Mouse (Mus musculus): ENCODE results near the gene Capn15.

The Capn15 gene

DNA sequence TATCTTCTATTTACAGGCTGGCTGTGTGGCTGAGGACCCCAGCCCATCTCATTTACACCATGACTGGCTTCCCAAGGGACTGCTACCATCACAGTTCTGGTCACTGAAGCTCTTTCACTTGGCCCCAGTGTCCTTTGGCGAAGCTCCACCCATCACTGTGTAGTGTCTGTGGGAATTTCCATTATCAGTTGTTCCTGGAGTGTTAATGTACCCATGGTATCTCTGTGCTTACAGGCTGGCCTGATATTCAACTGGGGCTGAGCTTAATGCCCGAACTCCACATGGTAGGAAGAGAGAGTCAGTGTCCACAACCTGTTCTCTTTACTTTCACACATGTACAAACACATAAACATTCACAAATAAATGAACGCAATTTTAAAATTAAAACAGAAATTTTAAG, 7.9 kb upstream of the Capn15 start:
- in situ Hi-C loops (cut with MseI, MboI): no loop called here

- in situ Hi-C loops (cut with MseI, MboI): no loop called here
Observed at GRCm38 (mm10) chr17:25992274-25992673, 6.7 kb upstream of the Capn15 start.

DNA sequence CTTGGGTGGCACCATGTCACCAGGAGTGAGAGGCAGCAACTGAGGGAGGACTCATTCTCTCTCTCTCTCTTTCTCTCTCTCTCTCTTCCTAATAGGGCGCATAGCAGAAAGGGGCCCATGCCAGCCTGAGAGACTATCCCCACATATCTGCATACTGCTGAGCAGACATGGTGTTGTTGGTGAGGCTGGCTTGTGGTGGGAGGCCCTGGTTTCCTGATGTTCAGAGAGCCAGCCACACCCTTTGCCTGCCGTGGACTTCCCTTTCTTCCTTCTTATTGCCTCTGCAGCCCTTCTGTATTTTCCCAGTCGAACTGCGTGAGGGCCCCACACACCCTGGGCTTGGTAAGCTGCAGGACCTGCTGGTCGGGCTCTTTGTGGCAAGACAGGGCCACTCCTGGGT, 4.7 kb upstream of the Capn15 start:
- in situ Hi-C loops (cut with MseI, MboI): no loop called here

DNA sequence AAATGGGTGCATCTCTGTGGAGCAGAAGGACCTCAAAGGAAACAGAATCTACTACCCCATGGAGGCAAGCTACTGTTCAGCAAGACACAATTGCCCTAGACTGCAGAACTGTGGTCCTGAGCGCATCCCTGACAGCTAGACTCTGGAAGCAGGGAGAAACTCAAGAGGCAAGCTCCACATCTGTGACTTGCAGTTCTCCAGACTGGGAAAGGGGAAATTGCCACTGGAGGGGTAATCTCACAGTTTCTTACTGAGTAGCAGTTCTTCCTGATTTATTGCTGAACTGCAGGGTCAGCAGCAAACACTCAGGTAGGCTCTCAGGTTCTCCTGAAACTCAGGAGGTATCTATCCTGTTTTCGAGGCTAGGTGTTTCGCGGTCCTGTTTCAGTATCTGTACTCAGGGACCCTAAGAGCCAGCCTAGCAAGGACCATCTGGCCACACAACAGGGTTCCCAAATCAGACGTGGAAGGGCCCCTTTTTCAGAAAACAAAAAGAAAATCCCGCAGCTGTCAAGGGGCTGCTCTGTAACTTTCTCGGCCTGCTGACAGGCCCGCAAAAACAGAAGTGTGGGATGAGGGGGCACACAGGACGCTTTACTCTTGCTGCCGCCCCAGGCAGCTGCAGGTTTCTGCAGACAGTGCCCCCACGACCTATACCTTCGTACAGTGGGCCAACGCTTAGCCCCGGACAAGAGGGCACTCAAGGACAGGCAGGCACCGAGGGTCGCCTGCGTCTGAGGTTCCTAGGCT, 865 bp downstream of the Capn15 start:
- in situ Hi-C loops (cut with MseI, MboI): no loop called here

- in situ Hi-C loops (cut with MseI, MboI): no loop called here
Observed at GRCm38 (mm10) chr17:25984066-25984465, 1.5 kb downstream of the Capn15 start.

- in situ Hi-C loops (cut with MseI, MboI): no loop called here
Observed at GRCm38 (mm10) chr17:25982913-25983312, 2.7 kb downstream of the Capn15 start.

DNA sequence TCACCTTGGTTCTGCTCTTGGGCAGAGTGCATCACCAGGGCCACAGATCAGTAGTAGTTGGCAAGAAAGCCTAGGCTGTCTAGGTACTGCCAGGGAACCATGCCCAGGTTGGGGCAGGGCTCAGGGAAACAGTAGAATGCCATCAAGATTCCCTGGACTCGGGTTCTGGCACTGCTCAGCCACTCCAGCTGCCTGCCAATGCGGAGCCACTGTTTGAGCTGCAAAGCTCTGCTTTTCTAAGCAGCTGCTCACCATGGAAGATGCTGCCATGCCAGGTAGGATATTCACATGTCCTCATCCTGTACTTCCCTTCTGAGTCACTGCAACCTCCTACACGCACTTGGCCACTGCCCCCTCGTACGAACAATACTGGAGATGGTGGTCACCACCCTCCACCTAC, 4.7 kb downstream of the Capn15 start:
- in situ Hi-C loops (cut with MseI, MboI): no loop called here

- in situ Hi-C loops (cut with MseI, MboI): no loop called here
Observed at GRCm38 (mm10) chr17:25979829-25980738, 5.5 kb downstream of the Capn15 start.

DNA sequence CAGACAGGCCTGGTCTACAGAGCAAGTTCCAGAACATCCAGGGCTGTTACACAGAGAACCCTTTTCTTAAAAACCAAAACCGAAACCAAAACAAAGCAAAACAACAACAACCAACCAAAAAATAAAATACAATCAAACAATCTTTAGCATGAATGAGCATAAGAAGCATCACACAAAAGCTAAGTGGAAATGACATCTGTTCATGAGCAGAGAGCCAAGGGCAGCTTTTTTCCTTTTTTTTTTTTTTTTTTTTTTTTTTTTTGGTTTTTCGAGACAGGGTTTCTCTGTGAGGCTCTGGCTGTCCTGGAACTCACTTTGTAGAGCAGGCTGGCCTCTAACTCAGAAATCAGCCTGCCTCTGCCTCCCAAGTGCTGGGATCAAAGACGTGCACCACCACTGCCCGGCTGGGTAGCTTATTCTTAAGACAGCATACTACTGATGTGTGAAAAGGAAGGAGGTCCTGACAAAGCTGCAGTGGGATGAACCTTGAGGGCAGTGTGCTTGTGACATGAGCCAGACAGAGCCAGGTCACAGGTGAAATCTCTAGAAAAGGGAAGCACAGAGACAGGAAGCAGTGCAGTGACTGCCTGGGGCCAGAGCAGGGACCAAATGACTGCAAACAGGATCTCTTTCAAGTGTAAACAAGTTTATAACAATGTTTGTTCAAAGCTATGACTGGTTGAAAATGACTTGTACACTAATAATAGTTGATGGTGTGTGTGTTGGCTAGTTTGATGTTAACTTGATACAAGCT, 14.5 kb downstream of the Capn15 start:
- in situ Hi-C loops (cut with MseI, MboI): no loop called here

GRCm38 (mm10) chr17:25970448-25970847, 15.1 kb downstream of the Capn15 start:
- in situ Hi-C loops (cut with MseI, MboI): no loop called here

- in situ Hi-C loops (cut with MseI, MboI): no loop called here
Observed at GRCm38 (mm10) chr17:25968176-25968575, 17.4 kb downstream of the Capn15 start.

DNA sequence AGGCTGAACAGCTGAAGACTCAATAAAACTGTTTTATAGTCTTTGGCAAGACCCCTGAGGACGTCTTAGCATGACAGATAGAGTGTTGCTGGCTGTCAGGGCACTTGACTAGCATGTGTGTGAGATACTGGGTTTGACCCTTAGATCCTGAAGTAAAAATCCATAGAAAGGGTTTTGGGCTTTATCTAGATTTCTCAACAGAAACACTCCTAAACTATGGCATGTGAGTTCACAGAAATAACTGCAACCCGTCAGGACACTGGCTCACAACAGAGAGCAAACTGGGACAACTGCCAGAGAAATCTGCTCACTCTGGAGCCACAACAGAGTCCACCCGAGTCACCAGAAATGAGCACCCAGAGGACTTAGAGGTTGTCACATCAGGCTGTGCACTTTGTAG, 17.9 kb downstream of the Capn15 start:
- in situ Hi-C loops (cut with MseI, MboI): no loop called here

- in situ Hi-C loops (cut with MseI, MboI): no loop called here
Observed at GRCm38 (mm10) chr17:25964271-25964670, 21.3 kb downstream of the Capn15 start.

GRCm38 (mm10) chr17:25962413-25962905, 23.1 kb downstream of the Capn15 start:
- in situ Hi-C loops (cut with MseI, MboI): no loop called here

GRCm38 (mm10) chr17:25961566-25961965, 24.0 kb downstream of the Capn15 start:
- in situ Hi-C loops (cut with MseI, MboI): no loop called here

DNA sequence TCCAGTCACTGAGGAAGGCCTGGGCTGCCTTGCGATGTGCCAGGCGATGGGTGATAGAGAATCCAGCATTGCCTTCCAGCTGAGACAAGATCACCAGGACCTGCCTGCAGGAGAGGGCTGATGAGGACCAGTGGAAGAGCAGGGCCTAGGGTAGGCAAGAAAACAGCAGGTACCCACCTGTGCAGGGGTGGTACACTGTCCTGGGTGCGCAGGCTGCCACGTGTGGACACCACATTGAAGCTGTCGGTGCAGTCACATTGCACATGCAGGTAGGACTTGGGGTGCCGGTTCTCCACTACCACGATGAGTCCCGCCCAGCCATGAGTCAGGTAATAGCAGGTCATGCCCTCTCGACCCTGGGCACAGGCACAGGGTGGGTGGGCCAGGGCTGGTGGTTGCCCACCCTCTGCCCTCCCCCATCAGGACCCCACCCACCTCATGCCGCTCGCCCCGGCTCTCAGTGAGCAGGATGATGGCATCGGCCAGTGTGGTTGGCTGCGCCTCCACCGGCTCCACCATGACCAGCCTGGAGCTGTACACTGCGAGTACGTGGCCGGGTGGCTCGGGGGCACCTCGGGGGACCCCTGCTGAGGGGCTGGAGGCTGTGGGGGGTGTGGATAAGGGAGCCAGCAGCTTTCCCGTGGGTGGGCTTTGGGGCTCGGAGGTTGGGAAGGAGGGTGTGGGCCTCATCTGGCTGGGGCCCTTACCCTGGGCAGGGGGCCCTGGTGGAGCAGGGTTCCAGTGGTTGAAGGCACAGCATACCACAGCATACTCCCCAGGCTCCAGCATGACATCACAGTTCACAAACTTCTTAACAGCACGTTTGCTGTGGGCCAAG, 25.7 kb downstream of the Capn15 start:
- in situ Hi-C loops (cut with MseI, MboI): no loop called here

DNA sequence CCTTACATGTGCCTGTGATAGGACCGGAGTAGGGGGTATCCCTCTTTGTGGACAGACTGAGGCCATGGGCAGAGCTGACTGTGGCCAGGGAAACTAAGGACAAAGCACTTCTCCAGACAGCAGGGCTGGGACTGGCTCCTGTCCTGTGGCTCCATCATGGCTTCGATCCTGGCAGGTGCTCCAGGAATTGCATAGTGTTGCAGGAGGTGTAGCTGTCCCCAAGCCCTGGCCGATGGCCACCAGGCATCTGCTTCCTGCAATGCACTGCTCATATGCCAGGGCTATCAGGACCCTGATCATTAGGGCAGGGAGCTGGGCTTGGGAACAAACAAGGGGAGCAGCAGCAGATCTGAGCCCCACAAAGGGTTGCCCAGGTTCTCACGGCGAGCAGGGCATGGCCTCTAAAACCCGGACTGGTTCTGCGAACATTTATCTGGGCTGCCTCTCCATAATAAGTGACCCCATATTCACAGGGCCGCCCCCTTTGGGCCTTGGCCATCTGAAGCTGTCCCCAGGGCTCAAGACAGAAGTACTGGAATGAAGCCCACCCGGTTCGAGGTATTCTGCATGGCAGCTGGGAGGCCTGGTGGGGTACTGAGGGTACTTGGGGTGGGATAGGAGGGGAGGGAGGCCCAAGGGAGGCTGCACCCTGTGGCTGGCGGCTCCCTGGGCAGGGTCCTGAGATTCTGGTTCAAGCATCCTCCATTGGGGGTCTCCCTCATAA, 26.7 kb downstream of the Capn15 start:
- in situ Hi-C loops (cut with MseI, MboI): no loop called here

DNA sequence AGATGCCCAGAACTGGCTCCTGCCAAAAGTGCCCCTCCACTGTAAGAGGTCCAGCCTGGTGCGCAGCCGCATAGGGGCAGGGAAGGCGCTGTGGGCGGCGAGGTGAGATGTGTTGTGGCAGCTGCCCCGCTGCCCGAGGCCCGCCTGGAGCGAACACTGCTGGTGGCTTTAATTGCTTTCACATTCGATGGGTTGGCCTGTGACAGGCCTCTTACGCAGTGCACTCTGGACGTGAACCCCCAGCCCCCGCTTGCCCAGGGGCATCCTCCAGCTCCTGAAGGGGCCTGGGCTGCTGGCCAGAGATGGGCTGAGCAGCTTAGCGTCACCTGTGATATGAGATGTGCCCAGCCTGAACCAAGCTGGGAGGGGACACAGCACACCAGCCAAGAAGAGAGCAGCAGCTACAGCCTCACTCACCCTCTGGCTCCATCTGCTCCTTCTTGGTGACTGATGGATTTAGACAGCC, 28.0 kb downstream of the Capn15 start:
- in situ Hi-C loops (cut with MseI, MboI): no loop called here

GRCm38 (mm10) chr17:25956631-25957030, 29.0 kb downstream of the Capn15 start:
- in situ Hi-C loops (cut with MseI, MboI): no loop called here

- in situ Hi-C loops (cut with MseI, MboI): no loop called here
Observed at GRCm38 (mm10) chr17:25956201-25956600, 29.4 kb downstream of the Capn15 start.

Measured in mouse trophoblast stem cell (cell line).